Mouse (Mus musculus): Measurements from ENCODE around the gene Abhd11.

The Abhd11 gene

DNA sequence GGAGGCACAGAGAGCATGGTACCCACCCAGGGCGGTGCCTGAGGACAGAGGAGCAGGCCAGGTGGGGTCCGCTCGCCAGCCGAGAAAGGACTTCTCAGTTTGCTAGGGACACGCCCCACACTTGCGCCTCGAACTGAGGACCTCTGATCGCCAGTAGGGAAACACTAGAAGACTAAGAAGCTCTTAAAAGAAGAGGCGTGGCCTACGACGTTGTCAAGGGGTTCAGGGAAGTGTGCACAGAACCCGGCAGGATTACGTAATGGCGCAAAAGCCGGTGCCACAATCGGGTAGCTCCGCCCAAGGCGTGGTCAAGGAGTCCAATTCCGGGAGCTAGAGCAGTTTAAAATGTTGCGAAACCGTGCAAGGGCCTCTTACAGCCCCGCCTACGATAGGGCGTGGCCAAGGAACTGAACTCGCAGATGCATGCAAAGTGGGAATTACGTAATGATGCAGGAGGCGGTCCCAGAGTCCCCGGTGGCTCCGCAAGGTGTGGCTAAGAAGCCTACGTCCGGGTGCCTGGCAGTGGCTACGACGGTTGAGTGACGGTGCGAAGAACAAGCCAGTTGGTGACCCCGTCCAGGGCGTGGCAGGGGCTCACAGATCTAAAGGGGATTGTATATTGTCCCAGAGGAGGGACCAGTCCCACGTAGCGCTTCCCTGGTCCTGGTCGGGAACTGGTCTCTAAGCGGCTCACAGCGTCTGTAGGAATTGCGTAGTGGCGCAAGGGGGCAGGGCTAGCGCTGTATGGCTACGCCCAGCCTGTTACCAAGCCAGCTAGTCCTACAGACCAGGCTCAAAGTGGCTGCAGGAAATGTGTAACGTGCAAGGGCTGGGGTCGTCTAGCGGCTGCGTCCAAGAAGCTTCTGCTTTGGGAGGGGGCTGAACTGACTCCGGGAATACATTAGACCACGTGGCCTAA, at the start of gene Abhd11:
TSS of gene Abhd11 (plus strand) at position 482 of the 919 bp plus-strand sequence.
- in situ Hi-C loops (cut with MboI, MseI) = no loop called here

DNA sequence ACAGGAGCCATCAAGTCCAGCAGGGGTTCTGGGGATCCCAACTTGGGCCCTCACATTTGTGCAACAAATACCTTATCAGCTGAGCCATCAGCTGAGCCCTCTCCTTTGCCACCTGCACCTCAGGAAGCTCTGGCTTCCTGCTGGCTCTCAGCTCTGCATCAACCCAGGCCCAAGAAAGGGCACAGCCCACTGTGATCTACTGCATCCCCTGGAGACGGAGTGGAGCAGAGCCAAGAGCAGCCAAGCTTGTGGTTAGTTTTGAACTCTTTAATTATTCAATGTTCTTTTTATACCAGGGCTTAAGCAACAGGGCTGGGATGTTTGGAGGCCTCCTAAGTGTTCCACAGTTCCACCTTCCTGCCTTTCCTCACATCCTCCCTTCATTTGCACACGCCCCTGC, 48.5 kb upstream of the Abhd11 start:
- in situ Hi-C loops (cut with MboI, MseI) = loop anchor here (10.0 kb wide), 1 partner anchor 46 kb away; the partner anchor contains the start of gene Cldn13

DNA sequence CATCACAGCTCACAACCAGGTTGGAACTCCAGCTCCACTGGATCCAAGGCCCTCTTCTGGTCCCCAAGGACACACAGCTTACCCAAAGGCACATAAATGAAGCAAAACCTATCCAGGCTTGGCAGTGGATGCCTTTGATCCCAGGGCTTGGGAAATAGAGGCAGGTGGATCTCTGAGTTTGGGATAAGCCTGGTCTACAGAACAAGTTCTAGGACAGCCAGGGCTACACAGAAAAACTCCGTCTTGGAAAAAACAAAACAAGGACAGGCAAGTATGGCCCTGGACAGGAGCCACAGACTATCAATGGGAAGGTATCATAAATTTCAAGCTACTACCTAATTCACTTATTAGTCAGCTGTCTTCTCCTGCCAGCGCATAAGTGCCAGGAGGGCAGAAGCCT, 47.4 kb upstream of the Abhd11 start:
- in situ Hi-C loops (cut with MboI, MseI) = loop anchor here (10.0 kb wide), 1 partner anchor 47 kb away; the partner anchor contains the start of gene Cldn13

DNA sequence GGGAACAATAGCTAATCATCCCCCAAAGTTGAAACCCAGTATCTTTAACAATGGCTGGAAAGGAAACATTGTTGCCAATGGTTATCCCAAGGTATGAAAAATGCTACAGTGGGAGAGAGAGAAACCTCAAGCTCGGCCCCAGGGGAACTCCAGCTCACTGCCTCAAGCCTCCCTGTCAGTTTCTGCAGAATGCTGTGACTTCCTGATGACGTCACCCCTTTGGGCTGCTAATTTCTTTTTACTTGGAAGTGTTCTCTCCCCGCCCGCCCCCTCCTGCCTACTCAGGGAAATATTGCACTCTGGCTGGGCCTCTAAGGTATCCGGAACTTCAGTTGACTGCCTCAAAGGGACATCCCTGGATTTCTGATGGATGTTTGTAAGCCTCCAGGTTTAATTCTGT, 45.4 kb upstream of the Abhd11 start:
- in situ Hi-C loops (cut with MboI, MseI) = loop anchor here (10.0 kb wide), 1 partner anchor 49 kb away; the partner anchor contains the start of gene Cldn13

DNA sequence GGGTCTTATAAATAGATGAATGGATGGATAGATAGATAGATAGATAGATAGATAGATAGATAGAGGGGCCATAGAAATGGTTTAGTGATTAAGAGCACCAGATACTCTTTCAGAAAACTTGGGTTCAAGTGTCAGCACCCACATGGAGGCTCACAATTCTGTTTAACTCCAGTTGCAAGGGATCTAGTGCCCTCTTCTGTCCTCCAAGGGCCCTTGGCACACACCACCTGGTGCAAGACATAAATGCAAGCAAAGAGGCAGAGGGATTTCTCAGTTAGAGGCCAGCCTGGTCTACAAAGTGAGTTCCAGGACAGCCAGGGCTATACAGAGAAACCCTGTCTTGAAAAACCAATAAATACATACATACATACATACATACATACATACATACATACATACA, 44.3 kb upstream of the Abhd11 start:
- in situ Hi-C loops (cut with MboI, MseI) = loop anchor here (5.0 to 10.0 kb wide), 2 partner anchors 32 to 50 kb away; partner anchors contain the start of genes Cldn13 and Mettl27

DNA sequence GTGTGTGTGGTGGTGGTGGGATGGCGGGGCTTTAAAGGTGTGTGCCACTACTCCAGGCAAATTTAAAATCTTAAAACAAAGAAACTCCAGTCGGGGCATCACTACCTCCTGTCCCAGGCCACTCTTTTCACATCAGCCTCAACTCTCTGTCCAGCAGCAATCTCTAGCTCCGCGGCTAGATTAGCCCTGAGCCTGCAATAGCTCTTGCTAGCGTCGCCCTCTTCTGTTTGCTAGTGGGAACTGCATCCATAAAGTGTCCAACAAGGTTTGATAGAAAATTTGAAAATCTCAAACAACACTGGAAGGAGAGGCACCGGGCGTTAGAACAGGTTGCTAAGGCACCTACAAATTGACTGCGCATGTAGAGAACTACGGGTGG, 43.5 kb upstream of the Abhd11 start:
- in situ Hi-C loops (cut with MboI, MseI) = loop anchor here (5.0 to 10.0 kb wide), 2 partner anchors 33 to 51 kb away; partner anchors contain the start of genes Cldn13 and Mettl27

DNA sequence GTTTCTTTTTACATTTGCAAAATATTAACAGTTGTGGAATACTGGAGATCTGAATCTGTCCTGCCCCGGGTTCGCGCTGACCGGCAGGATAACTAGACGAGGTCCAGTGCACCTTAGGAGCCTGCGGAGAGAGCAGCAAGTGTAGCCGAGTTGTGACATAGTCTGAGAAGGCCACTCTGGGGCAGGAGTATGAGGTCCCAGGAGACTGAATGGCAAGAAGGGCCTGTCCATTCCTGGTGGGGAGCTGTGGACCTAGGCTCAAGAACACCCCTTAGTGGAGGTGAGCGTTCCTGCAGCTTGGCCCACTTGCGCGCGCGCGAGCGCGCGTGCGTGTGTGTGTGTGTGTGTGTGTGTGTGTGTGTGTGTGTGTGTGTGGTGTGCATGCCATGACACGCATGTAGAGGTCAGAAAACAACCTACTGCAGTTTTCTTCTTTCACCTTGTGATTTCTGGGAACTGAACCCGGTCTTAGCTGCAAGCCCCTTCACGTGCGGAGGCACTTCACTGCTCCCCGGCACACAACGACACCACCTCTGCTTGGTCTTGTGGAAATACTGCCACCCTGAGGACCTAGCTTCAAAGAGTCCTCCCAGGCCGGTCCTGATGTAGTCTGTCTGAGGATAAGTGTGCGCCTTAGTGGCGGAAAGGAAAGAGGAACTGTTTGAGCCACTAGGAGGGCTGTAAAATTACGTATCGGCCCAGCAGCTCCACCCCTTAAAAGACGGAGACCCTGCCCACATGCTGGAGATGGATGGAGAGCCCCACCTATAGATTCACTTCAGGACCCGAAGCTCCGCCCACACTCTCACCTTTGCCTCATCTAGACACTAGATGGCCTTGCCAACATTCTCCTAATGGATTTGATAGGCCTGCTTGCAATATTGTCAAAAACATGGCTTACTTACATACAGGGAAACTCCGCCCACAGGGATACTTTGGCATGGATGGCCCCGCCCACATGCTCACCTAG, 42.8 kb upstream of the Abhd11 start:
- in situ Hi-C loops (cut with MboI, MseI) = loop anchor here (5.0 to 10.0 kb wide), 2 partner anchors 34 to 51 kb away; partner anchors contain the start of genes Cldn13 and Mettl27

DNA sequence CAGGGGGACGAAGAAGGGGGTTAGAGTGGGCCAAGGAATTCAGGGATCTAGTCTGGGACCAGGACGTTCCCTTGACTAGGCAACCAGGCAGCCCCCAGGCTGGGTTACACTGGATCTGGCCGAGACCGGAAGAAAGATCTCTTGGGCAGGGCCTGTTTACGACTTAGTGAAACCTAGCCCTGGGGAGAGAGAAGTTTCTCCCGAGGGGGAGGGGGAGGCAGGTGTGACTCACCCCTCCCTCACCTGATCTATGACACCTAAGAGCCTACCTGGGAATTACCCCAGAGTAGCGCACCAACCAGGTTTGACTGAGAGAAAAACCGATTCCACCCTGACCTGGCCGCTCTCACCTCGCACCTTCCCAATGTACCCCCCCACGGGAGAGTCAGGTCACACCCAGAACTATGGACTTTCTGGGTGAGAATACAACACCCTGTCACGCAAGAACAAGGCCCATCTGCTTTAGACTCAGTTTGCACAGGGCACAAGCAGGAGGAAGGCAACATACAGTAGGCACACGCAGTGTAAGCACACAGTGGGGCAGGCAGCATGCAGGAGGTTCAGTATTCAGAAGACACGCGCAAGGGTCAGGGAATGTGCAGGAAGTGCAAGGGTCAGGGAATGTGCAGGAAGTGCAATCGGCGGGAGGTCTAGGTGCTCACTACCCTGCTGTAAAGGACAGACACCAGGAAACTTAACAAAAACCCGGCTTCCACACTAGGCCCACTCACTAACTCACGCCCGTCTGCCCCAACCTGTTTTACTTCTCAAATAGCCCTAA, 41.6 kb upstream of the Abhd11 start:
- in situ Hi-C loops (cut with MboI, MseI) = loop anchor here (5.0 to 10.0 kb wide), 2 partner anchors 35 to 53 kb away; partner anchors contain the start of genes Cldn13 and Mettl27

DNA sequence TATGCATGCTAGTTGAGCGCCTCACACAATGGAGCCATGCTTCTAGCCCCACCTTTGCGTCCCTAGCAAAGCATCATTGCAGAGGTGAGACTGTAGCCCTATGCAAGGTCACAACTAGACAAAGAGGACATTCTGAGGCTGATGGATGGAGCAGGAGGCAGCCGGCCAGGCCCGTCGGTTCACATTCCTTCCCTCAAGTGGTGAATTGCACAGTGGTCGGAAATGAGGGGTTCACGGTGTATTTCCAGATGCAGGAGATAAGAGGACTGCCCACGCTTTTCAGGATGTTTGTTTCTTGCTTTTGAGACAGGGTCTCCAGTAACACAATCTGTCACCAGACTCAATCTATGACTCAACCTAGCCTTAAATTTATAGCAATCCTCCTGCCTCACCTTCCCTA, 38.3 kb upstream of the Abhd11 start:
- in situ Hi-C loops (cut with MboI, MseI) = no loop called here

DNA sequence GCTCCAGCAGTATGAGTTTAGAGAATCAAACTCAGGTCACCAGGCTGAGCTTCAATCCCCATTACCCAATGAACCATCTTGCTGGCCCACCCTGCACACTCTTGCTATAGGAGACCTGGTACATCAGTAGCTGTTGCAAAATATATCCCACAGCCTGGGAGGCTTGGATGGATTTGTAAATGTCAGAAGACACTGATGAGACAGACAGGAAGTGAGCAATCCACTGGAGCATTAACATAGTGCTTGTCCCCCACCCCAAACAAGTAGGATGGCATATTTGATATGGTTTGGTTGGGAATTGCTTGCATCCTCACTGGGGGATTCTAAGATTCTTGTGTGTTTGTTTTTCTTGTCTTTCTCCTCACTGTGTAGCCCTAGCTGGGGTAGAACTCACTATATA, 35.9 kb upstream of the Abhd11 start:
- in situ Hi-C loops (cut with MboI, MseI) = no loop called here

DNA sequence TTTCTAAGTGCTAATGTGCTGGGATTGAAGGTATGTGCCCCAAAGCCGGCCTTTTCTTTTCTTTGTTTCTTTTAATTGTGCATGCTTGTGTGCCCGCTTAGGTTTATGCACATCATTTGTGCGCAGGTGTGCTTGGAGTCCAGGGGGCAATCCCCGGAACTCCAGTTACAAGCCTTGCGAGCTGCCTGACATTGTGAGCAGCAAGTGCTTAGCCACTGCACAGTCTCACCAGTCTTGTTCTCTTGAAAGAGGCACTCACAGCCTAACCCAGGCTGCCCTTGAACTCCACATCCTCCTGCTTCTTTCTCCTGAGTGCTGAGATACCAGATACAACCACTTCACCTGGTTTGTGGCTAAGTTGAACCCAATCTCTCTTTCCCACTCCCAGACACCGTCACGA, 35.4 kb upstream of the Abhd11 start:
- in situ Hi-C loops (cut with MboI, MseI) = no loop called here

DNA sequence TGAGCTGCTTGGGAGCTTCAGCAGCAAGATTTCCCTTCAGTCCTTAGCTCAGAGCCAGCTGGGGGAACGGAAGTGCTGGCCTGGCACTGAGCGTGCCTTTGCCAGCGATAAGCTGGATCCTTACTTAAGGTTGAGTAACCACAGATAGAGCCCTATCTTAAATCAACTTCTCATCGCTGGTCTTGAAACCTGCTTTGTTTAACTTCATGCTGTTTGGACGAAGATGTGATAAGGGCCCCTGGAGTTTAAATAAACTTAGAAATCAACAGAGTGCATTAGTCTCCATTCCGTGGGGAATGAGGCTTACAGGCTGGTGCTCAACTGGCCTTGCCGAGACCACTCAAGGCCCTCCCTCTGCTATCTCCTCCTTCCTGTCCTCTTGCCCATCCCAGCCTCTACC, 34.7 kb upstream of the Abhd11 start:
- in situ Hi-C loops (cut with MboI, MseI) = no loop called here

DNA sequence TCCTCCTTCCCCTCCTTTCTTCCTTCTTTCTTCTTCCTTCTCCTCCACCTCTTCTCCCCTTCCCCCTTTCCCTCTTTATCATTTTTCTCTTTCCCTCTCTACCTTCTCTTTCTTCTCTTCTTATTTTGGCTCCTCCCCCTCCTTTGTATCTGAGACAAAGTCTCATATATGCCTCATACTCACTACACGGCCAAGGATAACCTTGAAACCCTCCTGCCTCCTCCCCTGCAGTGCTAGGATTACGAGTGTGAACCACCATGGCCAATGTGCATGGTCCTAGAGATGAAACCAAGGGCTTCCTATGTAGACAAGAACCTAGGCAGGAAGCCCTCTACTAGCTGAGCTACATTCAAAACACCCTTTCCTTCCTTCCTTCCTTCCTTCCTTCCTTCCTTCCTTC, 34.0 kb upstream of the Abhd11 start:
- in situ Hi-C loops (cut with MboI, MseI) = no loop called here

DNA sequence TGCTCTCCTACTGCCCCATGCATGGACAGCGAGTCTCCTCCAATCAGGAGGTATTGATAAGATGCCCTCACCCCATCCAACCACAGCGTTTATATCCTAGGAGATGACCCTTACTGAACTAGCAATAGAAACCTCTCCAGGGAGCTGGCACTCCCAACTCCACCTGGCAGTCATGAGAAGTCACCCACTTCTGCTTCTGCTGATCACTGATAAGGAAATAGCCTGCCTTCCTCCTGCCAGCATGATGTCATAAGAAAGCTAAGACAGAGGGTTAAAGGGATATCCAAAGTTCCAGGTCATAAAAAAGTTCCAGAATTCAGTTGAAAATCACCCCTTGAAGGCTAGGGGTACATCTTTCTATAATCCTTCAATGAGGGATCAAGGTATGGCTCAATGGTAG, 32.8 kb upstream of the Abhd11 start:
- in situ Hi-C loops (cut with MboI, MseI) = no loop called here

DNA sequence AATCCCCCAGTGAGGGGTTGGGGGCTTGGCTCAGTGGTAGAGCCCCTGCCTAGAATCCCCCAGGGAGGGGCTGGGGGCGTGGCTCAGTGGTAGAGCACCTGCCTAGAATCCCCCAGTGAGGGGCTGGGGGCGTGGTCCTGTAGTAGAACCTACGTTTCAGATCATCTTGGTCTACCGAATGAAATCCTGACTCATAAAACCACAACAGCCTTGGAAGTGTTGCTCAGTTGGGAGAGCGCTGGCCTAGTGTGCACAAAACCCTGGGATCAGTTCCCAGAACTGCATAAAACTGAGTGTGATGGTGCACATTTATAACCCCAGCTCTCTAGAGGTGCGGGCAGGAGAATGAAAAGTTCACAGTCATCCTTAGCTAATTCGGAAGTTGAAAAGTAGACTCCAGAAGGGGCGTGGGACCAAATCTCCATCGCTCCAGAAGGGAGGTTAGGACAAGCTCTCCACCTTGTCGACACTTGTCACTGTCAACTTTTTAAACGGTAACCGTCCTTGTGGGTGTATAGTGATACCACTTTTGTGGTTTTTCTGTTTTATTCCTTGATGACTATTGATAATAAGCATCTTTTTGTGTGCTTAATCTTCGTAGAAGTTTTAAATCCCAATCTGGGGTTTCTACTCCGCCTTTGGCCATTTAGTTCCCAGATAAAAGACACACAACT, 32.2 kb upstream of the Abhd11 start:
- in situ Hi-C loops (cut with MboI, MseI) = no loop called here

DNA sequence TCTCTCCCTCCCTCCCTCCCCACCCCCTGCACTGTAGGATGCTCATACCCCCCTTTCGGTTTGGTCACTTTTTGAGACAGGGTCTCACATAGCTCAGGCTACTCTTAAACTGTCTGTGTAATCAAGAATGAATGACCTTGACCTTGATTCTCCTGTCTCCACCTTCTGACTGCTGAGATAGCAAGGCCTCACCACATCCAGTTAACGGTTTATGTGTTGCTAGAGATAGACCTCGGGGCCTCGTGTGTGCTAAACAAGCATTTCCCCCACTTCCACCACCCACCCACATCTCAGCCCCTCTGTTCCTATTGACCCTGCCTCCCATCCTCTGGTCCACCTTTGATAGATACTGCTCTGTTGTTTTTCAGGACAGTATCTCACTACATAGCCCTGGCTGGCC, 31.1 kb upstream of the Abhd11 start:
- in situ Hi-C loops (cut with MboI, MseI) = no loop called here

DNA sequence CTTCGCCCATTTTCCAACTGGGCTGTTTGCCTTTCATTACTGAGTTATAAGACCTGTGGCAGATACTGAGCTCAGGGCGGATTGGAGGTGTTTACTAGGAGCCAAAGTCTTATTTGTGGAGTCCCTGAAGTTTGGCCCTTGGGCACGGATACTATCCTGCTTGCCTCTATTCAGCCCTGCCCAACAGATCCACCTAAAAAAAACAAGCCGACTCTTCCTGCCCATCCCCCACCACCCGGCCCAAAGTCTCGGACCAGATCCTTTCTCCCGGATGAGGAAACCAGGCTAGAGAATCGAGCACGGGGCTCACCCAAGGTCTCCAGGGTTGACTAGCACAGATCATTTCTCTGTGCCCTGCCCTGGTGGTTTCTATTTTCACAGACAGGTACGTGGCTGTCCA, 27.8 kb upstream of the Abhd11 start:
- in situ Hi-C loops (cut with MboI, MseI) = no loop called here

DNA sequence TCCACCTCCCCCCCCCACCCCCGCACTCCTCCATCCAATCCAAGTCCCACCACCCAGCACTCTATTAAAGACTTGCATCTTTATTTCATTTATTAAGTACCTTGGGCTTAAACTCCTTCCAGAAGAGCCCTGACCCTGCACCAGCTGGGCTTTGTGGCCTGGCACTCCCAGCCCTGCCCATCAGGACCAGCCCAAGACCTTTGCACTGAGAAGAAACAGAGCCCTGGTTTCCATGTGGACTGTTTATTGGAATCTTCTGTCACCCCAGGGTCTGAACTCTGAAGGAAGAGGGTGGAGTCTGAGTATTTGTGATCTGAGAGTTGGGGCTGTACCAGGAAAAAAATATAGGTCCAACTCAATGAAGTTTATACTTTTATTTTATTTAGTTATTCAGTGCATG, 25.8 kb upstream of the Abhd11 start:
- in situ Hi-C loops (cut with MboI, MseI) = no loop called here

DNA sequence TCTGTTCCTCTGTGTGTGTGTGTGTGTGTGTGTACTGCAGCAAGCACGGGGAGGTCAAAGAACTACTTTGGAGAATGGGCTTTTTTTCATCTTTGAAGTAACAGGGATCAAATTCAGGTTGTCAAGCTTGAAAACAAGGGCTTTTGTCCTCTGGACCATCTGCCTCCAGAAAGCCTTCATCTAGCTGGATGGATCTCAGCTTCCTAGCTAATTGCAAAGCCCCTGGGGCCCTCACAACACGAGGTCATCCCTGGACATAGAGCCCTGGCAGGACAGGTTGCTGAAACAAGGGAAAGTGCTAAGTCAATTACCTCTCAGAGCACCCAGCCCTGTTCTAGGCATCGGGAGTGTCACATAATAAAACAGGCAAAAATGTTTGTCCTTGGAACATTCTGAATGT, 25.2 kb upstream of the Abhd11 start:
- in situ Hi-C loops (cut with MboI, MseI) = no loop called here

DNA sequence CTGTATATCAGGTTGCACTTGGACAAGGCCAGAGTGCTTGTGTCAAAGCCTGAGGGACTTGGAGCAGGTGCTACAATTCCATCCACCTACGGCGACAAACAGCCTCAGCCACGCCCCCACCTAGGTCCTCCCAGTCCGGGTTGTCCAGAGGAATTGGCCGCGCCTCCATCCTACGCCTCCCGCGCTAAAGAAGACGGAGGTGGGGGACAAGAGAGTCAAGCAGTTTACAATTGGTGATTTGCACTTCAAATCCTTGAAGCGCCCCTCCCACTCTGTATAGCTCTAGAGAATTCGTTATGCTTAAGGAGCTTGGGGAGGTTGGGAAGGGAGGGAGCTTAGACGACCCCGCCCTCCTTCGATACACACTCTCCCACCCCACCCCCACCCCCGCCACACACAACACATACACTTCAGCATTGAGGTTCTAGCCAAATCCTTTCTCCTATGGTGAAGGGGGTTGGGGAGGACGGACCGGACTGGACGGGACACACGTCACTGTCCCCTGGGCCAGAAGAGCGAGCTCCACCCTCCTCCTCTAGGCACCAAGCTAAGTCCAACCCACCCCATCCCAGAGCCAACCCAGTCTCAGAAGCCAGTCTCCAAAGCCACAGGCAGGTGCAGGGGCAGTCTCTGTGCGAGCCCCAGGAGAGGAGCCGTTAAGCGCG, 23.2 kb upstream of the Abhd11 start, which contains the start of gene Cldn3:
TSS of gene Cldn3 (plus strand) at position 582 of the 665 bp plus-strand sequence.
- in situ Hi-C loops (cut with MboI, MseI) = no loop called here

Measured in regulatory T cell (primary cell).